In the genomic region with DNA sequence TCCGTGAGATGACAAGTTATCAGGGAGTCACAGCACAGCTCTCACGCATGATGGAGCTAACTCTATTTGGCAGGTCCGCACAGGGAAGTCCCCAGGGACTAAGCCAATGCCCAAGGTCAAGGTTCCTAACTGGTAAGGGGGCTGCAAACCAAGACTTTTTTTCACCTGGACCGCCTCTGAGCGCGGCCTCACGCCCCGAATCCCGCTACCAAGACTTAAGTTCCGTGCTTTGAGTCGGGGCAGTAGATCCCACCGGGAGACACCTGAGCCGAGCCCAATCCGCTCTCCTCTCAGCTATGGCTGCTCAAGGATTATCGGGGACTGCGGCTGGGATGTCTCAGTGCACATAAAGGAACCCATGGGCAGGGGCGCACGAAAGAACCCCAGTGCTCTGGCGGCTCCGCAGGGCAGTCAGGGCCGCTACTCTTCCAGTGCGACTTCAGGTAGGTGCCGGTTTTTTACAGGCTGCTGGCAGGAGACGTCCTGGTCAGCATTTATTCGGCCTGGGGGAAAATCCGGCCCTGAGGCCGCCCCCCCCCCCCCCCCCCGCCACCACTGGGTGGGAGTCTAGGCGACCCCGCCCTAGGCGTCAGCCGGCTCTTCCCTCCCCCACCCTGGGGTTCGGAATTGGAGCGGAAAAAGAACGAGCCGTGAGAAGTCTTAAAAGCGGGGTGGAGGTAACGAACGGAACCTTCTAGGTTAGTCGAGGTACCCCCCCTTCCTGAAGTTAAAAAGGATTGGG, we compare ENCODE assay signal across 8 mouse cellular contexts. TPM values are rescaled to one million over a fixed set of nuclear protein-coding genes. Genes with fewer than 3 reads are reported as not detected.
A peak's percentile ranks its signal among the peaks of the same experiment; 100 is the strongest.
DNase-seq lines count a peak whose midpoint lies in the region; ATAC-seq and TF ChIP-seq lines count a peak whose summit lies in the region.

Gene Rbpms2 (plus strand): TSS at position 624 of the 742 bp plus-strand sequence.

- peak within 1 kb of the TSS; percentile 54 for H3K4me3 ChIP-seq in cortical plate, adult 2 months (ENCODE audit: insufficient read depth, low read length)
- H3K4me3 ChIP-seq in heart, embryonic 13.5 days, result peak within 1 kb of the TSS; percentile 68
- peak within 1 kb of the TSS; percentile 77 for H3K4me3 ChIP-seq in kidney, embryonic 15.5 days (replicated peaks)
- peak within 1 kb of the TSS; percentile 76 for H3K4me3 ChIP-seq in stomach, embryonic 16.5 days (replicated peaks; ENCODE audit: low read length)

- peak within 1 kb of the TSS; percentile 91 for H3K9ac ChIP-seq in heart, embryonic 13.5 days
- H3K9ac ChIP-seq in kidney, embryonic 15.5 days, result peak within 1 kb of the TSS; percentile 77
- peak within 1 kb of the TSS; percentile 79 for H3K9ac ChIP-seq in stomach, embryonic 16.5 days (ENCODE audit: low read length)

- peak; percentile 9 to 14 for DNase-seq in cerebellum, postnatal 14 days
- no peak for DNase-seq in cerebellum, adult 9-10 months
- peak; percentile 55 for DNase-seq in lung, postnatal 10 days
- DNase-seq in left cerebral cortex, postnatal 36 days (ENCODE audit: low spot score in 2 of 2), result no peak

- no peak for TF ChIP-seq POLR2A in cortical plate, adult 2 months (IDR thresholded peaks at IDR 0.05; ENCODE audit: extremely low read depth, insufficient read depth, low read length)

- TF ChIP-seq CTCF in cortical plate, adult 2 months (IDR thresholded peaks at IDR 0.05; ENCODE audit: extremely low read depth, insufficient read depth, low read length), result no peak

- no peaks in the 10 kb centered on the region for H3K36me3 ChIP-seq in heart, embryonic 13.5 days
- no peaks in the 10 kb centered on the region for H3K36me3 ChIP-seq in kidney, embryonic 15.5 days
- H3K36me3 ChIP-seq in stomach, embryonic 16.5 days (ENCODE audit: control insufficient read depth, insufficient read depth, low read length), result no peaks in the 10 kb centered on the region

- 1% methylated on average over 37 of the region's 40 CpGs for WGBS in heart, embryonic 13.5 days
- WGBS in kidney, embryonic 15.5 days, result 1% methylated on average over 39 of the region's 40 CpGs
- 2% methylated on average over 37 of the region's 40 CpGs for WGBS in stomach, embryonic 16.5 days

- no peak for ATAC-seq in heart, embryonic 13.5 days (ENCODE audit: extremely low read depth, insufficient number of reproducible peaks, low FRiP score, low TSS enrichment)
- no peak for ATAC-seq in kidney, embryonic 15.5 days (replicated peaks; ENCODE audit: low FRiP score)
- peak; percentile 45; the same call in 1 of the 2 replicates for ATAC-seq in stomach, embryonic 16.5 days (ENCODE audit: insufficient read depth, low FRiP score)

- H3K27ac ChIP-seq in cortical plate, adult 2 months (ENCODE audit: insufficient read depth, low read length), result no peak within 1 kb of the TSS
- H3K27ac ChIP-seq in heart, embryonic 13.5 days (replicated peaks), result peak within 1 kb of the TSS; percentile 94
- H3K27ac ChIP-seq in kidney, embryonic 15.5 days, result peak within 1 kb of the TSS; percentile 83
- peak within 1 kb of the TSS; percentile 72 for H3K27ac ChIP-seq in stomach, embryonic 16.5 days (ENCODE audit: low read length)

- intact Hi-C loops in left cerebral cortex, postnatal 36 days (cut with DNase I), result loop anchor here (1.0 kb wide), 1 partner anchor 18 kb away; no protein-coding TSS in a partner anchor

- H3K27me3 ChIP-seq in heart, embryonic 13.5 days (replicated peaks), result peaks cover 9% of the 10 kb centered on the region
- peaks cover 38% of the 10 kb centered on the region for H3K27me3 ChIP-seq in kidney, embryonic 15.5 days
- H3K27me3 ChIP-seq in stomach, embryonic 16.5 days (ENCODE audit: control insufficient read depth, insufficient read depth, low read length), result peaks cover 10% of the 10 kb centered on the region

- H3K9me3 ChIP-seq in heart, embryonic 13.5 days, result no peaks in the 10 kb centered on the region
- H3K9me3 ChIP-seq in kidney, embryonic 15.5 days (replicated peaks), result no peaks in the 10 kb centered on the region
- H3K9me3 ChIP-seq in stomach, embryonic 16.5 days (replicated peaks; ENCODE audit: control insufficient read depth, low read length), result no peaks in the 10 kb centered on the region

- no peaks in the 10 kb centered on the region; the same call in 1 of the 2 replicates for H3K4me1 ChIP-seq in cortical plate, adult 2 months (ENCODE audit: control insufficient read depth, insufficient read depth, low read length)
- H3K4me1 ChIP-seq in heart, embryonic 13.5 days, result peaks cover 34% of the 10 kb centered on the region
- peaks cover 29% of the 10 kb centered on the region for H3K4me1 ChIP-seq in kidney, embryonic 15.5 days
- peaks cover 9% of the 10 kb centered on the region; the same call in 1 of the 2 replicates for H3K4me1 ChIP-seq in stomach, embryonic 16.5 days (ENCODE audit: control insufficient read depth, insufficient read depth, low read length)

- H3K4me2 ChIP-seq in heart, embryonic 13.5 days, result peak within 1 kb of the TSS; percentile 91
- peak within 1 kb of the TSS; percentile 98 for H3K4me2 ChIP-seq in kidney, embryonic 15.5 days
- peak within 1 kb of the TSS; percentile 87 for H3K4me2 ChIP-seq in stomach, embryonic 16.5 days (ENCODE audit: low read depth, low read length)

RNA-seq across cellular contexts. Expression of gene Rbpms2, which starts in this region (rescaled TPM):
- polyA plus RNA-seq in cortical plate, adult 2 months (2012; rRNA removed), result 4.0 and 4.9 TPM in 2 replicates
- 106 and 109 TPM in 2 replicates for polyA plus RNA-seq in heart, embryonic 13.5 days (2015; fragmentation: Nextera tagmentation; extraction: Ambion mirVana)
- 29.8 and 30.3 TPM in 2 replicates for polyA plus RNA-seq in kidney, embryonic 15.5 days (2015; fragmentation: Nextera tagmentation; extraction: Ambion mirVana)
- polyA plus RNA-seq in stomach, embryonic 16.5 days (2015; fragmentation: Nextera tagmentation; extraction: Ambion mirVana), result 20.4 and 22.9 TPM in 2 replicates
- total RNA-seq in left cerebral cortex, postnatal 36 days (2021), result 1 to 10 TPM; 1.8 to 2.9 TPM

Comparison
In these comparisons a context has a peak if more than half of its experiments do, and no peak if none do; other contexts are left out.
1. DNase-seq: peak in cerebellum, postnatal 14 days (2 of 2) and lung, postnatal 10 days (single experiment); none in cerebellum, adult 9-10 months (single experiment) and left cerebral cortex, postnatal 36 days (0 of 2).
2. Peak in every context shown above with its lines, with median percentiles within 50 percentile points of each other: H3K4me3 ChIP-seq, H3K4me2 ChIP-seq and H3K9ac ChIP-seq.